Mouse (Mus musculus) megakaryocyte-erythroid progenitor cell, adult 5-6 weeks (primary cell): ENCODE results near the gene Cradd. TPM values are rescaled to one million over a fixed set of nuclear protein-coding genes. Genes with fewer than 3 reads are reported as not detected.

Experiments
- ATAC-seq: replicated peaks from 2 replicates; pipeline ENCODE4 v1.8.0; 2016; ENCODE audit warnings: mild to moderate bottlenecking, inconsistent platforms; ENCODE audit not compliant: severe bottlenecking, poor library complexity, low FRiP score, low TSS enrichment
- total RNA-seq, 2 experiments: library from RNA; stranded (forward) in 1 of 2; stranded (reverse) in 1 of 2; fragments of 200-1000, 215-1000 nt in 1 of 2; fragments of >200 nt in 1 of 2; fragmentation: Nextera tagmentation in 1 of 2; gene quantifications; 2 replicates each; pipeline ENCODE4 v1.2.3; 2014 to 2017

The Cradd gene
- total RNA-seq, 2 experiments from 2014 or later, result 2.2 to 5.9 TPM

DNA sequence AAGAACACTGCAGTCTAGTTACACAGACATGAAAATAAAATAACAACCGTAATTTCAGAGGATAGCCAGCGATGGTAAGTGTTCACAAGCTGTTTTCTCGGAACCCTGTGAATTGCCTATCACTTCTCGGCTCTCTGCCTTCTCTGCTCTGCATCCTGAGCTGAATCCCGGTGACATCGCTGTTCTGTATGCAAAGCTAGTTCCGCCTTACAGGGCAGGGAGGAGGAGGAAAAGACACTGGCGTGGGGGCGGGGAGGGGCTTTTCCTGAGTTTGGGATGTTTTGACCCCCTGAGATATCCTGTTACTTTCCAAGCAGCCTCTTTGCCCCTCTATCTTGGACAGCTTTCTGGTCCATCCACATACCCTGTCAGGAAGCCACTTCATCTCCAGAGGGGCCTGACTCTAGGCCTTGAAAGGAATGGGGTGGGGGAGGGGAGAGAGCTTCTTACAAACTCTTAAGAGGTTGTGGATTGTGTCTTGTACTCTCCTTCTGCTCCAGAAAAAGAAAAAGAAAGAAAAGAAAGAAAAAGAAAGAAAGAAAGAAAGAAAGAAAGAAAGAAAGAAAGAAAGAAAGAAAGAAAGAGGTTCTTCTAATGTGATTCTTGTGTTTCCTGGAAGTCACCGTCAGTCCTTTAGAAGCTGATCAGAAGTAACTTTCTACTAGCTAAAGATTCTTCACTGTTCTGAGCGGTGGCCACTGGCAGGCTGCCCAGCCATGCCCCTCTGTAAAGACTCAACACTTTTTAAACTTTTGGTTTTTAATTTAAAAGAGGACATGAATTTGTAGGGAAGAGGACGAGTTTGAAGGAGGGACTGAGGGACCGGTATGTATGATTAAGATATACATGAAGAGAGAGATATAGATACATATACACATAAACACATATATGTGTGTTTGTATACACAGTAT, 14.3 kb downstream of the Cradd start:
- no peak for ATAC-seq

DNA sequence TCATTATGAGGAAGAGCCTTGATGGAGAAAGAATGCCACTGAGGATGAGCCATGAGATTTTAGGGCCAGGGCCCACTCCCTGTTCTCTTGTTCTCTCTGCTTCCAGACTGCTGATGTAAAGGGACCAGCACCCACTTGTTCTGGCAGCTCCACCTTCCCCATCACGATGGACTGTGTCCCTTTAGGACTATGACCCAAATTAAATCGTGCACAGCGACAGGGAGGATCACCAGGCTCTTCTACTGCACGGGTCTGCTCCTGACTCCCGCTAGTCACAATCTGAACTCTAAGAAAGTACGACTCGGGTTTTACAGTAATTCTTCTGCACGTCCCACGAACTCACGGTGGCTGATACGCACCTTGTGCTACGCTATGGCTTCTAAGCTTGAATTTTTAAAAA, 14.9 kb downstream of the Cradd start:
- no peak for ATAC-seq

DNA sequence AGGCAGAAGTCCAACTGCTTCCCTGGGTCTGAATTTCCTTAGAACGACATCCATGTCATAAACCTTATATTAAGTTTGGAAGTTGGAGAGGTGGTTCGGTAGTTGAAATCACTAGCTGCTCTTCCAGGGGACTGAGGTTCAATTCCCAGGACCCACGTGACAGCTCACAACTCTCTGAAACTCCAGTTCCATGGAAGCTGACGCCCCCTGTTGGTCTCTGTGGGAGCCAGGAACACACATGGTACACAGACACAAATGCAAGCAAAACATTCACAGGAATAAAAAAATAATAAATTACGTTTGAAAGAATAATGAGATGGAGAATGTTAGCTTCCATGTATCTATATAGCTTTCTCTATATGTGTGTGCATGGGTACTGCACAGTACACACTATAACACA, 16.0 kb downstream of the Cradd start:
- no peak for ATAC-seq

DNA sequence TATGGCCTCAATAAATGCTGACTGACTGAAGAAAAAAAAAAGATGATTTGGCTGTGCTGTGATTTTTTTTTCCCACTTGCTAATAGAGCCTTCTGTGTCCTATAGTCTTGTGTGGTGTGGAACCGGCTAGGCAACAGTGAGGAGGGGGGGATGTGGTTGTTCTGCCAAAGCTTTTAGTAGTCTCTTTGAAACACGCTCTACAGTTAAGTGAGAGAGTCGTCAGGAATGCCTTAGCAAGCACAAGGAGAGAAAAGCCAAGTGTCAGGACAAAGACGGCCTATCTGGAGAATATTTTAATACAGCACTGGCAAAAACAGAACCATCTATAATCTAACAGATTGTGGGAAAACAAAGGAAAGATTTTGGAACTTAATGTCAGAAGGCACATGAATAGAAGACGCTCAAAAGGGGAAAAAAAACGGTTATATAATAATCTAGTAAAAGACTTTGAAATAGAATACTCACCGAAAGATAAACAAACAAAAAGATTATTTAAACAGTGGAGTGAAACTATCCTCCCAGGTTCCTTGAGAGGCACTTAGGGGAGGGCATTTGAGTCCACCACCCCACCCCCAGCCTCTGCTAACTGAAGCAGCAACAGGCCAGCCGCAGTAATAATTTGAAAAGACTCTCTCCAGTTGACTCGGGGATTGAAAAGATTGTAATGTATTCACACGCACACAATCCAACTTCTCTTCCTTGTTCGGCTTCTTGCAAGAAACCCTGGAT, 16.9 kb downstream of the Cradd start:
- no peak for ATAC-seq

- no peak for ATAC-seq
Observed at GRCm38 (mm10) chr10:95304240-95304639, 19.7 kb downstream of the Cradd start.

GRCm38 (mm10) chr10:95302211-95303163, 21.4 kb downstream of the Cradd start:
- ATAC-seq, result no peak

DNA sequence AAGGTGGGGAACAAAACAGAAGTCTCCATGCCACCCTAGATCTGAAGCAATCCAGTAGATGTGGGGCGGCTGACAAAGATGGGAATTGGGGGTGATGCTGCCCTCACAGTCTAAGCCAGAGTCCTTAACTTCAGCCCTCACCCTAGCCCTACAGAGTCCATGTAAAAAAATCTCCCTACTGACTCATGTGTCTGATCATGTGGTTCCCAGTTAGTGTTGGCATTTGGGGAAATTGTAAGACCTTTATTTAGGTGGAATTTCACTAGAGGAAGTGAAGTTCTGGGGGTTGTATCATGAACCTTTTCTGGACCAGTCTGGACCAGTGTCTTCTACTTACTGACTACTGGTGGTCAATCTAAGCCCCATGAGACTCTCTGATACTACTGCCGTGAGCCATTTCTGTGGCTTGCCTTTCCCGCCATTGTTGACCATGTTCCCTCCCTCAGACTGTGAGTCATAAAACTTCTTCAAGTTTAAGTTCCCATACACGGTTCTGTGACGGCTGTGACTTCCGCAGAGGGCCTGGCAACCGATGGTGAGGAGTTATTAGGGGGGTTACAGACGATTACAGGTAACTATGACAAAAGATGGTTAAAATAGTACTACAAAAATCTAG, 23.6 kb downstream of the Cradd start:
- ATAC-seq, result no peak

DNA sequence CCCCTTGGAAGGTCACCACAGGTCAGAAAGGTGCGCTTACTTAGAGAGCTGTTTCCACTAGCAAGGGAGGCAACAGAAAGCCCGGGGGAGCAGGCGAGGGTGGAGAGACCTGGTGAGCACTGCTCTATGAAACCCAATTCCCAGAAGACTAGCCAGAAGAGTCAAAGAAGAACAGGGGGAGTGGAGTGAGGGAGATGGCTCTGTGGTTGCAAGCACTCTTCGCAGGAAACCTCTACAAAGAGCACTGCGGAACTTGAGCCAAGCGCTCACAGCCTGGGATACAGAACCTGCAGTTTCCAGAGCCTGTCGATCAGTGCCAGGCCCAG, 24.2 kb downstream of the Cradd start:
- ATAC-seq, result no peak

DNA sequence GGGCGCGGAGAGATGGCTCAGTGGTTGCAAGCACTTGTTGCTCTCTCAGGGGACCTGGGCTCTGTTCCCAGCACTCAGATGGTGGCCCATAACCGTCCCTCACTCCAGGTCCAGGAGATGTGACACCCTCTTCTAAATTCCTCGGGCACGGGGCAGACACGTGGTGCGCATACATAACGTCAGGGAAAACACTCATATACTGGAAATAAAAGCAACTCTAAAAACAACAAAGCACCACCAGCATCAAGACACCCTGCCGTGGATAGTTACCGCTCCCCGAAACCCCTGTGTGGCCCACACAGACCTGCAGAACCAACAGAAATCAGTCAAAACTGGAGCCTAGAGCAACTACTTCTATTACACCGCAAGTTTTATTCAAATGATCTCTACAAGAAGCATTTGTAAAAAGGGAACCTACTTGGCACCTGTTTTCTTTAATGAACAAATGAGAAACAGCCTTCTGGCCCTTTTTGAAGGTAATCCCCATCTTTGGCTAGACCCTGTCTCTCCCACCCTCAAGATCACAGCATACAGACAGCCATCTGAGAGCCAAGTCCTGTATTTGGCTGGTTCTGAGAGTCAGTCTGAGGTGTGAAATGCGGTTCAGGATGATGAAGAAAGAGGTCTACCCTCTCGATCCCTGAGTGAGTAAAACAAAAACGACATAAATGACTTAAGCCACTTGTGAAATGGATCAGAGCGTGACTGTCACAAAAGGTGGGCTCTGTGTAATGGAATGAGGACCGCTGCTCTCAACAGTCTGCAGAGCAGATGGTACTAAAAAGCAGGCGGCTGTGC, 24.7 kb downstream of the Cradd start:
- ATAC-seq, result no peak

DNA sequence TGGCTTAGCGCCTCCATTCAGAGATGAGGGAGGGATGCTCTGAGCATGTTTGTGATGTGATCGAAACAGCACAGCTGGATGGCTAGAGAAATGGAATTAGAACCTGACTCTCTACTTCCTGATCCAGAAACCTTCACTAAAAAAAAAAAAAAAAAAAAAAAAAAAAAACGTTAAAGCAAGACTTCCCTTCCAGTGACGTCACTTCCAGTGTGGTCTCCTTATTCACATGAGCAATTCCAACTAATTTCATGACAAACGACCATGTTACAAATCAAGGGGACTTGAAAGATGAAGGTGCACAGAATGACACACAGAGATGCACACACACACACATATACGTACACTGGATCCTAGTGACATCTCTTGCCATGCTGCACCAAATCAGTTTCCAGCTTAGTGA, 25.4 kb downstream of the Cradd start:
- no peak for ATAC-seq

GRCm38 (mm10) chr10:95297690-95298104, 26.2 kb downstream of the Cradd start:
- ATAC-seq, result peak; percentile 98

GRCm38 (mm10) chr10:95297024-95297423, 26.9 kb downstream of the Cradd start:
- no peak for ATAC-seq

GRCm38 (mm10) chr10:95293261-95293660, 30.7 kb downstream of the Cradd start:
- no peak for ATAC-seq

- no peak for ATAC-seq
Observed at GRCm38 (mm10) chr10:95292269-95292668, 31.7 kb downstream of the Cradd start.

DNA sequence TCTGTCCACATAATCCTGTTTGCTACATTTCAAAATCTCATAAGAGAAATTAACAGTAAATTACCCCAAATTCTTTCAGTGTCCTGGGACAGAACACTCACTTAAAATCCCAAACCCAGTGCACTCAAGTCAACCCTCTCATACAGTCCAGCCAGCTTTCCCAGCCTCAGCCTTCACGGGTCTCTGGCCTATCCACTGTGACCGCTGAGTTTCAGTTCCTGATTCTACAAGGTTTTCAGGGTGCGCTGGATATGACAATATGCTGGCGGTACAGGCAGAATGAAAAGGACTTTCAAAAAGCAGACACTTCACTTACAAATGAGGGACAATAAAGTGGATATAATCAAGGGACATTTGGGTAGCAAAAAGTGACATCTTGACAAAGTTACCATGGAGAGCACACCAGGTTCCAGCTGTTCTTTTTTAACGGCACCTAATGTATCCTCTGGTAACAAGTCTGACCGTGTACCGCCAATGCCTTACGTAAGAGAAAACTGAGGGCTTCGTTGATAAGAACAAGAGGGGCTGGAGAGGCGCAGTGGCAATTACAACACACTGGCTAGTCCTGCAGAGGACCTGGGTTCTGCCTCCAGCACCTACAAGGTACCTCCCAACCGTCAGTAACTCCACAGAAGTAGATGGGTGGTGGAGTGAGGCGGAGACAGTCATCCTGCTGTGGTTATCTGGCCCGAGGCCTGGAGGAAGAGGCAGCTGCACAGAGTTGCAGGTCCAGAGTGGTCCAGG, 32.6 kb downstream of the Cradd start:
- peak; percentile 61 for ATAC-seq

GRCm38 (mm10) chr10:95289819-95290218, 34.1 kb downstream of the Cradd start:
- peak; percentile 66 for ATAC-seq

DNA sequence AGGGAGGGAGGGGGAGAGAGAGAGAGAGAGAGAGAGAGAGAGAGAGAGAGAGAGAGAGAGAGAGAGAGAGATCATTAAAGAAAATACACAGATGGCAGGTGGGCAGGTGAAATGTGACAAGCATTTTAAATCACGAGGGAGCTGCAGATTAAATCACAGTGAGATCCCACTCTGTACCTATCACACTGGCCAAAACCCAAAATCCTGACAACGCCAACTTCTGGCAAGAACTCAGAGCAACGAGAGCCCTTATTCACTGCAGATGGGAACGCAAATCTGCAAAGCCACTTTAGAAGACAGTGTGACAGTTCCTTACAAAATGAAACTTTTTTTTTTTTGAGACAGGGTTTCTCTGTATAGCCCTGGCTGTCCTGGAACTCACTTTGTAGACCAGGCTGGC, 35.7 kb downstream of the Cradd start:
- ATAC-seq, result no peak

DNA sequence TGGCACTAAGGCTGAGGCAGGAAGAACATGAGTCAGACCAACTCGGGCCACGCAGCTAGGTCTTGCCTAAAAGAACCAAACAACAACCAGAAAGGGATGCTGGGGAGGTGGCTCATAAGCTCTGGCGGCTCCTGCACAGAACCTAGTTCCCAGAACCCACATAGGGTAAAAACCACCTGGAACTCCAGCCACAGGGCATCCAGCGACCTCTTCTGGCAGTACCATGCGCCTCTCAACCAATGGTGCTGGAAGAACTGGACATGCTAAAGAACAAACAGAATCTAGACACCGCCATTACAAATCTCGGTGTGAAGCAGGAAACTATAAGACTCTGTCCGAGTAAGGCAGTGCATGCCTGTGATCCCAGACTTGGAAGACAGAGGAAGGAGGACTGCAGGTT, 36.6 kb downstream of the Cradd start:
- ATAC-seq, result no peak
